Mouse (Mus musculus) cerebellum, adult 8-10 months (tissue): ENCODE measurements at regions not wholly inside any gene's neighbourhood (a gene's known extent, or its start where the extent isn't known, plus 50 kb on each side); places are given as distances from the start of the nearest gene placed in this dataset.

Experiments used
- DNase-seq: peaks from one replicate; pipeline ENCODE4 v3.0.0; 2022

GRCm38 (mm10) chr11:35065959-35066414 lies 55.0 kb upstream of the Slit3 start:
- no peak for DNase-seq

GRCm38 (mm10) chr11:35057791-35058190 lies 63.2 kb upstream of the Slit3 start:
- DNase-seq: no peak

GRCm38 (mm10) chr11:35055496-35056125 lies 65.4 kb upstream of the Slit3 start:
- no peak for DNase-seq

GRCm38 (mm10) chr11:35053613-35053950 lies 67.4 kb upstream of the Slit3 start:
- DNase-seq: no peak

GRCm38 (mm10) chr11:35052856-35053612 lies 68.0 kb upstream of the Slit3 start:
- no peak for DNase-seq

GRCm38 (mm10) chr11:35049663-35050215 lies 71.3 kb upstream of the Slit3 start:
- no peak for DNase-seq

- DNase-seq: no peak
Observed at GRCm38 (mm10) chr11:35044659-35045058, 76.4 kb upstream of the Slit3 start.

GRCm38 (mm10) chr11:35024448-35024847 lies 96.6 kb upstream of the Slit3 start:
- no peak for DNase-seq

GRCm38 (mm10) chr11:35023813-35024212 lies 97.2 kb upstream of the Slit3 start:
- DNase-seq: no peak

- no peak for DNase-seq
Observed at GRCm38 (mm10) chr11:35021990-35022625, 98.9 kb upstream of the Slit3 start.

GRCm38 (mm10) chr11:35016998-35017397 lies 104.0 kb upstream of the Slit3 start:
- DNase-seq: no peak

- no peak for DNase-seq
Observed at GRCm38 (mm10) chr11:35011521-35012476, 109.2 kb upstream of the Slit3 start.

GRCm38 (mm10) chr11:35006773-35007567 lies 114.1 kb upstream of the Slit3 start:
- no peak for DNase-seq

GRCm38 (mm10) chr11:35005143-35005542 lies 115.9 kb upstream of the Slit3 start:
- DNase-seq: no peak

GRCm38 (mm10) chr11:35004431-35004830 lies 116.6 kb upstream of the Slit3 start:
- DNase-seq: no peak

- no peak for DNase-seq
Observed at GRCm38 (mm10) chr11:35003956-35004355, 117.1 kb upstream of the Slit3 start.

- DNase-seq: no peak
Observed at GRCm38 (mm10) chr11:34997906-34998305, 123.1 kb upstream of the Slit3 start.

- no peak for DNase-seq
Observed at GRCm38 (mm10) chr11:34995515-34995914, 125.5 kb upstream of the Slit3 start.

- DNase-seq: no peak
Observed at GRCm38 (mm10) chr11:34982775-34983457, 138.1 kb upstream of the Slit3 start.

- no peak for DNase-seq
Observed at GRCm38 (mm10) chr11:34980210-34980609, 140.8 kb upstream of the Slit3 start.

GRCm38 (mm10) chr11:34977861-34978260 lies 143.2 kb upstream of the Slit3 start:
- DNase-seq: no peak
